Mouse (Mus musculus) ES-E14 (cell line): ENCODE measurements around the gene Josd2.
A peak's percentile ranks its signal among the peaks of the same experiment; 100 is the strongest.

Source experiments
- CHD2 ChIP-seq: IDR thresholded peaks from 2 replicates; pipeline ENCODE4 v1.6.1; 2014; ENCODE audit warnings: mild to moderate bottlenecking, low read depth, low read length, inconsistent platforms
- MAFK ChIP-seq: IDR thresholded peaks from 2 replicates; pipeline ENCODE4 v1.6.1; 2014; ENCODE audit warnings: mild to moderate bottlenecking, low read depth, low read length, inconsistent platforms; ENCODE audit not compliant: insufficient read depth

- TF ChIP-seq CHD2 (no peak), MAFK (0 out of 2 replicates have a peak, but pooled peaks have one; percentile 7)
These were observed 17.2 kb downstream of the Josd2 start for GRCm38 (mm10) chr7:44484841-44485571.
